Mouse (Mus musculus): ENCODE data around the gene Grem1. TPM values are rescaled to one million over a fixed set of nuclear protein-coding genes. Genes with fewer than 3 reads are reported as not detected.
A peak's percentile ranks its signal among the peaks of the same experiment; 100 is the strongest.

Grem1 gene
- 0.21 and 0.55 TPM in 2 replicates for polyA plus RNA-seq (2016; fragmentation: Nextera tagmentation; extraction: Ambion mirVana)

- under 1% methylated on average over 64 of the region's 64 CpGs for WGBS
- peak within 1 kb of the TSS; percentile 66 for H3K4me3 ChIP-seq
- H3K27ac ChIP-seq: peak within 1 kb of the TSS; percentile 45
- H3K27me3 ChIP-seq (ENCODE audit: insufficient read depth, poor library complexity, severe bottlenecking): peaks cover 68% of the 10 kb centered on the region
- H3K9me3 ChIP-seq: no peaks in the 10 kb centered on the region
- no peaks in the 10 kb centered on the region for H3K36me3 ChIP-seq
- peak; percentile 50 for DNase-seq (ENCODE audit: low spot score)
- peaks cover 32% of the 10 kb centered on the region for H3K4me1 ChIP-seq (replicated peaks)
Observed at GRCm38 (mm10) chr2:113758311-113759161, at the start of gene Grem1. TSS of gene Grem1 (minus strand) at chr2:113758646.

GRCm38 (mm10) chr2:113807640-113808039 lies 49.2 kb upstream of the Grem1 start:
- peak; percentile 68 for DNase-seq (ENCODE audit: low spot score)
- H3K4me3 ChIP-seq: no peak overlapping the region
- H3K9me3 ChIP-seq: no peaks in the 10 kb centered on the region
- H3K27me3 ChIP-seq (ENCODE audit: insufficient read depth, poor library complexity, severe bottlenecking): no peaks in the 10 kb centered on the region
- H3K4me1 ChIP-seq (replicated peaks): no peaks in the 10 kb centered on the region
- 26% methylated on average over 9 of the region's 9 CpGs for WGBS
- no peak overlapping the region for H3K27ac ChIP-seq
- H3K36me3 ChIP-seq: no peaks in the 10 kb centered on the region

- Histone ChIP-seq H3K4me3 (no peak overlapping the region), H3K27me3 (ENCODE audit: insufficient read depth, poor library complexity, severe bottlenecking) (no peaks in the 10 kb centered on the region), H3K9me3 (no peaks in the 10 kb centered on the region), H3K36me3 (no peaks in the 10 kb centered on the region), H3K27ac (no peak overlapping the region), H3K4me1 (replicated peaks) (no peaks in the 10 kb centered on the region)
- 55% methylated on average over 10 of the region's 10 CpGs for WGBS
- DNase-seq (ENCODE audit: low spot score): no peak
Observed at GRCm38 (mm10) chr2:113806851-113807577, 48.6 kb upstream of the Grem1 start.

GRCm38 (mm10) chr2:113805765-113806164 lies 47.3 kb upstream of the Grem1 start:
- Histone ChIP-seq H3K9me3 (no peaks in the 10 kb centered on the region), H3K36me3 (no peaks in the 10 kb centered on the region), H3K27me3 (ENCODE audit: insufficient read depth, poor library complexity, severe bottlenecking) (no peaks in the 10 kb centered on the region), H3K4me1 (replicated peaks) (no peaks in the 10 kb centered on the region), H3K4me3 (no peak overlapping the region), H3K27ac (no peak overlapping the region)
- WGBS: 84% methylated on average over 4 of the region's 4 CpGs
- no peak for DNase-seq (ENCODE audit: low spot score)

GRCm38 (mm10) chr2:113803753-113804152 lies 45.3 kb upstream of the Grem1 start:
- H3K27me3 ChIP-seq (ENCODE audit: insufficient read depth, poor library complexity, severe bottlenecking): no peaks in the 10 kb centered on the region
- H3K4me1 ChIP-seq (replicated peaks): no peaks in the 10 kb centered on the region
- H3K36me3 ChIP-seq: no peaks in the 10 kb centered on the region
- no peak overlapping the region for H3K27ac ChIP-seq
- no peak overlapping the region for H3K4me3 ChIP-seq
- 48% methylated on average over 1 of the region's 1 CpGs for WGBS
- H3K9me3 ChIP-seq: no peaks in the 10 kb centered on the region
- no peak for DNase-seq (ENCODE audit: low spot score)

GRCm38 (mm10) chr2:113800846-113801245 lies 42.4 kb upstream of the Grem1 start:
- Histone ChIP-seq H3K27me3 (ENCODE audit: insufficient read depth, poor library complexity, severe bottlenecking) (no peaks in the 10 kb centered on the region), H3K9me3 (no peaks in the 10 kb centered on the region), H3K4me3 (no peak overlapping the region), H3K36me3 (no peaks in the 10 kb centered on the region), H3K4me1 (replicated peaks) (no peaks in the 10 kb centered on the region), H3K27ac (no peak overlapping the region)
- WGBS: 87% methylated on average over 5 of the region's 5 CpGs
- DNase-seq (ENCODE audit: low spot score): no peak

- Histone ChIP-seq H3K9me3 (no peaks in the 10 kb centered on the region), H3K36me3 (no peaks in the 10 kb centered on the region), H3K27me3 (ENCODE audit: insufficient read depth, poor library complexity, severe bottlenecking) (no peaks in the 10 kb centered on the region), H3K27ac (no peak overlapping the region), H3K4me1 (replicated peaks) (no peaks in the 10 kb centered on the region), H3K4me3 (no peak overlapping the region)
- DNase-seq (ENCODE audit: low spot score): no peak
- 82% methylated on average over 13 of the region's 13 CpGs for WGBS
Observed at GRCm38 (mm10) chr2:113798605-113799004, 40.2 kb upstream of the Grem1 start.

- Histone ChIP-seq H3K27me3 (ENCODE audit: insufficient read depth, poor library complexity, severe bottlenecking) (no peaks in the 10 kb centered on the region), H3K36me3 (no peaks in the 10 kb centered on the region), H3K9me3 (no peaks in the 10 kb centered on the region), H3K4me3 (no peak overlapping the region), H3K4me1 (replicated peaks) (no peaks in the 10 kb centered on the region), H3K27ac (no peak overlapping the region)
- no peak for DNase-seq (ENCODE audit: low spot score)
- WGBS: 84% methylated on average over 4 of the region's 4 CpGs
Observed at GRCm38 (mm10) chr2:113795186-113795585, 36.7 kb upstream of the Grem1 start.

- Histone ChIP-seq H3K4me1 (replicated peaks) (no peaks in the 10 kb centered on the region), H3K27me3 (ENCODE audit: insufficient read depth, poor library complexity, severe bottlenecking) (no peaks in the 10 kb centered on the region), H3K4me3 (no peak overlapping the region), H3K36me3 (no peaks in the 10 kb centered on the region), H3K9me3 (no peaks in the 10 kb centered on the region), H3K27ac (no peak overlapping the region)
- 93% methylated on average over 3 of the region's 3 CpGs for WGBS
- DNase-seq (ENCODE audit: low spot score): no peak
Observed at GRCm38 (mm10) chr2:113793521-113793920, 35.1 kb upstream of the Grem1 start.

- Histone ChIP-seq H3K4me3 (no peak overlapping the region), H3K4me1 (replicated peaks) (no peaks in the 10 kb centered on the region), H3K27ac (no peak overlapping the region), H3K36me3 (no peaks in the 10 kb centered on the region; the same call in 1 of the 2 replicates), H3K9me3 (no peaks in the 10 kb centered on the region), H3K27me3 (ENCODE audit: insufficient read depth, poor library complexity, severe bottlenecking) (no peaks in the 10 kb centered on the region)
- 88% methylated on average over 4 of the region's 4 CpGs for WGBS
- DNase-seq (ENCODE audit: low spot score): no peak
Observed at GRCm38 (mm10) chr2:113788821-113789387, 30.5 kb upstream of the Grem1 start.

GRCm38 (mm10) chr2:113787882-113788281 lies 29.4 kb upstream of the Grem1 start:
- H3K9me3 ChIP-seq: no peaks in the 10 kb centered on the region
- H3K36me3 ChIP-seq: no peaks in the 10 kb centered on the region; the same call in 1 of the 2 replicates
- no peak overlapping the region for H3K4me3 ChIP-seq
- WGBS: 89% methylated on average over 4 of the region's 4 CpGs
- no peak overlapping the region for H3K27ac ChIP-seq
- H3K4me1 ChIP-seq (replicated peaks): no peaks in the 10 kb centered on the region
- no peaks in the 10 kb centered on the region for H3K27me3 ChIP-seq (ENCODE audit: insufficient read depth, poor library complexity, severe bottlenecking)
- no peak for DNase-seq (ENCODE audit: low spot score)

GRCm38 (mm10) chr2:113784851-113785250 lies 26.4 kb upstream of the Grem1 start:
- H3K27me3 ChIP-seq (ENCODE audit: insufficient read depth, poor library complexity, severe bottlenecking): no peaks in the 10 kb centered on the region
- no peaks in the 10 kb centered on the region for H3K9me3 ChIP-seq
- 77% methylated on average over 3 of the region's 3 CpGs for WGBS
- no peak for DNase-seq (ENCODE audit: low spot score)
- H3K4me3 ChIP-seq: no peak overlapping the region
- no peak overlapping the region for H3K27ac ChIP-seq
- H3K36me3 ChIP-seq: no peaks in the 10 kb centered on the region; the same call in 1 of the 2 replicates
- H3K4me1 ChIP-seq (replicated peaks): no peaks in the 10 kb centered on the region

GRCm38 (mm10) chr2:113781521-113781920 lies 23.1 kb upstream of the Grem1 start:
- no peak overlapping the region for H3K4me3 ChIP-seq
- DNase-seq (ENCODE audit: low spot score): no peak
- no peaks in the 10 kb centered on the region for H3K36me3 ChIP-seq
- H3K4me1 ChIP-seq (replicated peaks): no peaks in the 10 kb centered on the region
- no peaks in the 10 kb centered on the region for H3K9me3 ChIP-seq
- no peak overlapping the region for H3K27ac ChIP-seq
- 85% methylated on average over 4 of the region's 4 CpGs for WGBS
- H3K27me3 ChIP-seq (ENCODE audit: insufficient read depth, poor library complexity, severe bottlenecking): no peaks in the 10 kb centered on the region
